Mouse (Mus musculus) intestine, postnatal 0 days (tissue): ENCODE results near the gene Hao1. TPM values are rescaled to one million over a fixed set of nuclear protein-coding genes. Genes with fewer than 3 reads are reported as not detected.

Experiments
- ATAC-seq: fragments of 200-750 bp; cut with Nextera tagmentation; 2 replicates; pipeline ENCODE4 v1.8.0; 2017; ENCODE audit warnings: mild to moderate bottlenecking, moderate TSS enrichment, moderate library complexity
- H3K27ac ChIP-seq: fragments of 300-500 bp; sonication (generic); 2 replicates; pipeline ENCODE4 v1.5.1; 2014; ENCODE audit warnings: mild to moderate bottlenecking, low read depth, low read length, moderate library complexity
- H3K27me3 ChIP-seq: fragments of 300-500 bp; sonication (generic); replicated peaks from 2 replicates; pipeline ENCODE4 v1.6.1; 2014; ENCODE audit warnings: low read length, mixed read lengths; ENCODE audit not compliant: control insufficient read depth, insufficient read depth
- H3K36me3 ChIP-seq: fragments of 300-500 bp; sonication (generic); 2 replicates; pipeline ENCODE4 v1.6.1; 2014; ENCODE audit warnings: mild to moderate bottlenecking, moderate library complexity; ENCODE audit not compliant: control insufficient read depth, insufficient read depth
- H3K4me1 ChIP-seq: fragments of 300-500 bp; sonication (generic); replicated peaks from 2 replicates; pipeline ENCODE4 v1.6.1; 2014; ENCODE audit warnings: antibody characterized with exemption, low read length, mixed read lengths; ENCODE audit not compliant: control insufficient read depth, insufficient read depth
- H3K4me2 ChIP-seq: fragments of 300-500 bp; sonication (generic); replicated peaks from 2 replicates; pipeline ENCODE4 v1.6.1; 2014; ENCODE audit warnings: low read depth, mild to moderate bottlenecking, moderate library complexity
- H3K4me3 ChIP-seq: fragments of 300-500 bp; sonication (generic); 2 replicates; pipeline ENCODE4 v1.5.1; 2014; ENCODE audit warnings: low read depth, low read length
- H3K9ac ChIP-seq: fragments of 300-500 bp; sonication (generic); 2 replicates; pipeline ENCODE4 v1.6.1; 2014; ENCODE audit warnings: mild to moderate bottlenecking, low read depth, low read length
- H3K9me3 ChIP-seq: fragments of 300-500 bp; sonication (generic); 2 replicates; pipeline ENCODE4 v1.6.1; 2016; ENCODE audit warnings: mixed run types; ENCODE audit not compliant: control insufficient read depth
- CTCF ChIP-seq: sonication (generic); IDR thresholded peaks from 2 replicates; pipeline ENCODE4 v1.5.1; 2016; ENCODE audit warnings: low read depth, mild to moderate bottlenecking, control low read depth, antibody characterized with exemption, moderate library complexity
- WGBS: fragments of 180-500 bp; shearing (Covaris S2); extraction: QIAGEN DNeasy Blood & Tissue Kit; methylation state at CpG from one replicate; pipeline ENCODE4 v1.1.7; 2014; 5-methylcytosine and 5-hydroxymethylcytosine counted together
- polyA plus RNA-seq: library from polyadenylated mRNA; unstranded; fragments of >200 nt; fragmentation: Nextera tagmentation; extraction: Ambion mirVana; gene quantifications from 2 replicates; pipeline ENCODE4 v1.2.1, GENCODE M21; 2015

Gene Hao1
- polyA plus RNA-seq, 1 experiment from 2014 or later, result 0.07 TPM

- H3K9me3 ChIP-seq, result no peaks in the 10 kb centered on the region
- no peaks in the 10 kb centered on the region for H3K4me1 ChIP-seq
Measured at GRCm38 (mm10) chr2:134545116-134545515, 9.1 kb downstream of the Hao1 start.

GRCm38 (mm10) chr2:134544321-134545065 is 9.7 kb downstream of the Hao1 start:
- no peaks in the 10 kb centered on the region for H3K4me1 ChIP-seq
- H3K4me3 ChIP-seq, result no peak overlapping the region
- H3K9ac ChIP-seq, result no peak overlapping the region
- TF ChIP-seq CTCF, result no peak
- H3K9me3 ChIP-seq, result no peaks in the 10 kb centered on the region
- no peak overlapping the region for H3K4me2 ChIP-seq
- no peaks in the 10 kb centered on the region for H3K36me3 ChIP-seq
- no peak overlapping the region for H3K27ac ChIP-seq
- H3K27me3 ChIP-seq, result no peaks in the 10 kb centered on the region
- no peak for ATAC-seq
- WGBS, result 72% methylated on average over 8 of the region's 8 CpGs

More at GRCm38 (mm10) chr2:134545116-134545515, 9.1 kb downstream of the Hao1 start:
- Histone ChIP-seq H3K4me3 (no peak overlapping the region), H3K36me3 (no peaks in the 10 kb centered on the region), H3K27ac (no peak overlapping the region), H3K9ac (no peak overlapping the region), H3K27me3 (no peaks in the 10 kb centered on the region), H3K4me2 (no peak overlapping the region)
- no peak for TF ChIP-seq CTCF
- WGBS, result 70% methylated on average over 5 of the region's 5 CpGs
- ATAC-seq, result no peak

DNA sequence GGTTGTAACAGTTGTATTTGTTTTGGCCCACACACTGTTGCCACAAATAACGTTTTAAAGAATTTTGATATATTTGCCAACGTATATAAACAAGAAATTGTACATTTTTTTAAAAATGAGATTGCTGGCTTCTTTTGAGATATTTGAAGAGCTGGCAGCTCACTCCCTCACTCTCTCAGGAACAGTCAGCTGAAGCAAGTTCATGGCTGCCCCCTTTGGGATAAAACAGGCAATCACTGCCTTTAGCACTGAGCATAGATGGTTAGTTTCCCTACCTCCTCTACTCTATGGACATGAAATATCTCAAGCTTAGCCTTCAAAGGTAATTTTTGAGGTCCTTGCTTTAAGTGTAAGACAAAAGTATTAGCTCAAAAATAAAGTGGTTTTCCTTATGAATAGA is 10.7 kb downstream of the Hao1 start:
- 67% methylated on average over 2 of the region's 2 CpGs for WGBS
- Histone ChIP-seq H3K4me1 (no peaks in the 10 kb centered on the region), H3K4me3 (no peak overlapping the region), H3K27ac (no peak overlapping the region), H3K9ac (no peak overlapping the region), H3K4me2 (no peak overlapping the region), H3K27me3 (no peaks in the 10 kb centered on the region), H3K9me3 (no peaks in the 10 kb centered on the region), H3K36me3 (no peaks in the 10 kb centered on the region)
- TF ChIP-seq CTCF, result peak; percentile 28; the same call in 1 of the 2 replicates
- no peak for ATAC-seq

GRCm38 (mm10) chr2:134541019-134541418 is 13.1 kb downstream of the Hao1 start:
- Histone ChIP-seq H3K4me1 (no peaks in the 10 kb centered on the region), H3K4me3 (no peak overlapping the region), H3K27ac (no peak overlapping the region), H3K27me3 (no peaks in the 10 kb centered on the region), H3K36me3 (no peaks in the 10 kb centered on the region), H3K9ac (no peak overlapping the region), H3K4me2 (no peak overlapping the region), H3K9me3 (no peaks in the 10 kb centered on the region)
- WGBS, result 66% methylated on average over 5 of the region's 5 CpGs
- no peak for ATAC-seq
- peak; percentile 43 for TF ChIP-seq CTCF

DNA sequence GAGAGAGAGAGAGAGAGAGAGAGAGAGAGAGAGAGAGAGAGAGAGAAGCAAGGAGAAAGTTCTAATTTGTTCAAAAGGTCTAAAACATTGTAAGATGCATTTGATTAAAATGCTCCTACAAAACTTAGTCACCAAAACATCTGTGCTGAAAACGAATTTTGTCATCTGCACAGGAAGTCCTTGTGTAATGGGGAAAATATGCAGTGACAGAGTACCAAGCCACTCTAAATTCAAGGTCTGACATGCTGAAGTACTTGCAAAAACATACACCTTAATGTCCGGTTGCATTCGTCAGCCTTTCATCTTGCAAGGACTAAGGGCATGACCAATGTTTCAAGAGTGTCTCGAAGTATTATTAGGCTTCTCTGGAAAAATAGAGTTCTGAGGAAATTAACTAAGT is 15.7 kb downstream of the Hao1 start:
- no peak overlapping the region for H3K4me2 ChIP-seq
- H3K27me3 ChIP-seq, result no peaks in the 10 kb centered on the region
- H3K36me3 ChIP-seq, result no peaks in the 10 kb centered on the region
- TF ChIP-seq CTCF, result no peak
- no peaks in the 10 kb centered on the region for H3K9me3 ChIP-seq
- no peak overlapping the region for H3K4me3 ChIP-seq
- ATAC-seq, result no peak
- no peak overlapping the region for H3K27ac ChIP-seq
- WGBS, result 69% methylated on average over 4 of the region's 4 CpGs
- H3K9ac ChIP-seq, result no peak overlapping the region
- no peaks in the 10 kb centered on the region for H3K4me1 ChIP-seq

- no peak for ATAC-seq
- Histone ChIP-seq H3K36me3 (no peaks in the 10 kb centered on the region), H3K9me3 (no peaks in the 10 kb centered on the region), H3K27ac (no peak overlapping the region), H3K4me3 (no peak overlapping the region), H3K4me2 (no peak overlapping the region), H3K4me1 (no peaks in the 10 kb centered on the region), H3K9ac (no peak overlapping the region), H3K27me3 (no peaks in the 10 kb centered on the region)
- 71% methylated on average over 7 of the region's 7 CpGs for WGBS
- no peak for TF ChIP-seq CTCF
Measured at GRCm38 (mm10) chr2:134528122-134528810, 25.9 kb downstream of the Hao1 start.
